Mouse (Mus musculus): ENCODE results near the gene Nid1. TPM values are rescaled to one million over a fixed set of nuclear protein-coding genes. Genes with fewer than 3 reads are reported as not detected.

The Nid1 gene
- total RNA-seq, 1 experiment from 2014 or later: 7.6 TPM

Other genes starting within 250 kb of the Nid1 start
- gene Gpr137b, start 43.5 kb upstream of the Nid1 start, total RNA-seq (2017): 33.4 and 60.2 TPM in 2 replicates
- 445 and 463 TPM in 2 replicates for gene Lyst, start 152.8 kb downstream of the Nid1 start, total RNA-seq (2017)

Measured in neutrophil, adult 5-6 weeks (primary cell).